Mouse (Mus musculus) hindbrain, embryonic 13.5 days (tissue): ENCODE results near the gene Olfr780. TPM values are rescaled to one million over a fixed set of nuclear protein-coding genes. Genes with fewer than 3 reads are reported as not detected.
"Not testable (repeated sequence)": the region's sequence is repeated elsewhere in the genome, so short reads cannot be mapped to it uniquely, and the experiment has no call there.

Experiments
- ATAC-seq: fragments of 200-750 bp; cut with Nextera tagmentation; 2 replicates; pipeline ENCODE4 v1.8.0; 2017; ENCODE audit warnings: moderate TSS enrichment; ENCODE audit not compliant: low FRiP score
- H3K27ac ChIP-seq: fragments of 300-500 bp; sonication (generic); 2 replicates; pipeline ENCODE4 v1.5.1; 2015; ENCODE audit warnings: inconsistent platforms, mild to moderate bottlenecking, moderate library complexity
- H3K27me3 ChIP-seq: fragments of 300-500 bp; sonication (generic); 2 replicates; pipeline ENCODE4 v1.6.1; 2015; ENCODE audit warnings: mild to moderate bottlenecking, inconsistent platforms
- H3K36me3 ChIP-seq: fragments of 300-500 bp; sonication (generic); 2 replicates; pipeline ENCODE4 v1.6.1; 2015; ENCODE audit warnings: mild to moderate bottlenecking, inconsistent platforms
- H3K4me1 ChIP-seq: fragments of 300-500 bp; sonication (generic); replicated peaks from 2 replicates; pipeline ENCODE4 v1.6.1; 2015; ENCODE audit warnings: inconsistent platforms
- H3K4me2 ChIP-seq: fragments of 300-500 bp; sonication (generic); 2 replicates; pipeline ENCODE4 v1.6.1; 2015; ENCODE audit warnings: inconsistent platforms, mild to moderate bottlenecking, moderate library complexity
- H3K4me3 ChIP-seq: fragments of 300-500 bp; sonication (generic); 2 replicates; pipeline ENCODE4 v1.5.1; 2015; ENCODE audit warnings: mild to moderate bottlenecking, inconsistent platforms
- H3K9ac ChIP-seq: fragments of 300-500 bp; sonication (generic); 2 replicates; pipeline ENCODE4 v1.6.1; 2015; ENCODE audit warnings: mild to moderate bottlenecking, inconsistent platforms
- H3K9me3 ChIP-seq: fragments of 300-500 bp; sonication (generic); 2 replicates; pipeline ENCODE4 v1.6.1; 2016; ENCODE audit warnings: inconsistent platforms
- WGBS: fragments of 180-500 bp; shearing (Covaris S2); methylation state at CpG from one replicate; pipeline ENCODE4 v1.1.7; 2015; 5-methylcytosine and 5-hydroxymethylcytosine counted together
- polyA plus RNA-seq: library from polyadenylated mRNA; unstranded; fragments of >200 nt; fragmentation: Nextera tagmentation; extraction: Ambion mirVana; gene quantifications from 2 replicates; pipeline ENCODE4 v1.2.1, GENCODE M21; 2015

Gene Olfr780
- polyA plus RNA-seq: not detected in 2 replicates

DNA sequence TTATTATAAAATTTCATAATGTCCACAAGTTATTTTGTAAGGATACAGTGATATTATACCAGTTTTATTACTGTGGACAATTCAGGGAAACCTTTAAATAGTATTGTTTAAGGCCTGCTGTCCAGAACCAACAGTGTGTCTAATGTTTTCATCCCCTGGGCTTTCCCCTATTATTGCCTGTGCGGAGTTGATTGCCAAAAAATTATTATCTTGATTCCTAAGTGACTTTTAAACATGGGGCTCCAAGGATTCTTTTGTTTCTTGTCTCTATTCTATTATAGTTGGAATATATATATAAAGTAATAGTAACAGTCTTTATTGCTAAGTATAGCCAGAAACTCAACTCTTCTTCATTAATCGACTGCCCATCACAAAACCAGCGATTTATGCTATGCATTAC lies at the start of gene Olfr780:
Gene Olfr780 (plus strand): TSS at position 301 of the 400 bp plus-strand sequence.
- Histone ChIP-seq H3K9me3 (no peaks in the 10 kb centered on the region), H3K4me2 (no peak within 1 kb of the TSS), H3K4me3 (no peak within 1 kb of the TSS), H3K27ac (no peak within 1 kb of the TSS), H3K4me1 (no peaks in the 10 kb centered on the region), H3K9ac (no peak within 1 kb of the TSS), H3K27me3 (no peaks in the 10 kb centered on the region), H3K36me3 (no peaks in the 10 kb centered on the region)
- no peak for ATAC-seq
- 88% methylated on average over 3 of the region's 3 CpGs for WGBS

DNA sequence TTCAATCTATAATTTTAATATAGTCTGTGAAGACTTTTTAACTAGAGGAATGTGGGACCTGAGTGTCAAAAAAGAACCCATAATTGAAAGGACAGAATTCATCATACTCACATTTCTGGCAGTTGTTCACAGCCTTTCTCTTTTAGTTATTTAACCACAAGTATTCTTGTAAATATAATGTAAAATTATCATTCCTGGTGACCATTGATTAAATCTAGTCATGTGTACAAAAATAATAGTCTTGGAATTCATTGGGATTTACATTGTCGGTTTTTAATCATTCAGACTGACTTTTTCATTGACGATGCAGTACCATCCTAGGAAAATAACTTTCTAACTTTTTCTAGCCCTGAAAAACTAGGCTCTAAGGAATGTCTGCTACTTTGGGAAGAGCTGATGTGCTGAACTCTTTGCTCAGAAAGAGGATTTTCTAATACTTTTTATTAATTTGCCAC lies 46.8 kb upstream of the Olfr780 start, which contains the start of gene Olfr777:
Gene Olfr777 (minus strand): TSS at position 405 of the 455 bp plus-strand sequence.
- ATAC-seq: no peak
- H3K27ac ChIP-seq: no peak within 1 kb of the TSS
- no peaks in the 10 kb centered on the region for H3K36me3 ChIP-seq
- H3K4me2 ChIP-seq: no peak within 1 kb of the TSS
- H3K4me3 ChIP-seq: no peak within 1 kb of the TSS
- no peaks in the 10 kb centered on the region for H3K4me1 ChIP-seq
- no peak within 1 kb of the TSS for H3K9ac ChIP-seq
- no peaks in the 10 kb centered on the region for H3K9me3 ChIP-seq
- WGBS: 95% methylated on average over 2 of the region's 2 CpGs
- no peaks in the 10 kb centered on the region for H3K27me3 ChIP-seq

DNA sequence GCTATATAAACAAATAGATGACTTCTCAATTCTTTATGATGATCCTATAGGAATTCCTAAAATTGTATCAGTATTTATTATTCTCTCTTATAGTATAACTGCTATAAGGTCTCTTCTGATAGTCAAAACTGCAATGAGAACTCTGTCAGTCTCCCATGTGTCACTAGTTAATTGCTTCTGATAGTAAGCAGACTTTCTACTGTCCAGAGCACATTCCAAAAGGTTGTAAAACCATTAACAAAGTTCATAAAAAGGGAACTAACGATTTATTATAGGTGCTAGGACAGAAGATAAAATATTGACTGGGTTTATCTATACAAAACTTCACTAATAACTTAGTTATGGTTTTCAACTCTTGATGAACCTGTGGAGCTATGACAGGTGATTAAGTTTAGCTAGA lies 4.9 kb upstream of the Olfr780 start:
- not testable (repeated sequence) for H3K36me3 ChIP-seq, H3K4me1 ChIP-seq, H3K4me2 ChIP-seq, H3K9me3 ChIP-seq, H3K4me3 ChIP-seq, H3K9ac ChIP-seq, H3K27ac ChIP-seq, ATAC-seq, H3K27me3 ChIP-seq
- WGBS: 61% methylated on average over 1 of the region's 1 CpGs

DNA sequence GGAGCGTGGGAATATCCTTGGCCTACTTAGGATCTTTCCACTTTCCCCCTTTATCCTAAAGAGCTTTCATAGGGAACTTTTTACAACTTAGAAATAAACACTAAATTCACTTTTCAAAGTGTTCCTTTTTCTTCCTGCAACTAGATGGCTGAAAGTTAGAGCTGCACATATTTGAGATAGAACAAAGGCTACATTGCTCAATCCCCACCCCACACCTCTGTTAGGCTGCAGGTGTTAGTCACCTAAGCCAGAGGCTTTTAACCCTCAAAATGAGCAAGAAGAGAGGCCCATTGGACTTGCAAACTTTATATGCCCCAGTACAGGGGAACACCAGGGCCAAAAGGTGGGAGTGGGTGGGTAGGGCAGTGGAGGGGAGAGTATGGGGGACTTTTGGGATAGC lies 4.4 kb upstream of the Olfr780 start:
- not testable (repeated sequence) for H3K4me2 ChIP-seq
- WGBS: no CpG with 5 or more reads among the region's 1 CpGs

DNA sequence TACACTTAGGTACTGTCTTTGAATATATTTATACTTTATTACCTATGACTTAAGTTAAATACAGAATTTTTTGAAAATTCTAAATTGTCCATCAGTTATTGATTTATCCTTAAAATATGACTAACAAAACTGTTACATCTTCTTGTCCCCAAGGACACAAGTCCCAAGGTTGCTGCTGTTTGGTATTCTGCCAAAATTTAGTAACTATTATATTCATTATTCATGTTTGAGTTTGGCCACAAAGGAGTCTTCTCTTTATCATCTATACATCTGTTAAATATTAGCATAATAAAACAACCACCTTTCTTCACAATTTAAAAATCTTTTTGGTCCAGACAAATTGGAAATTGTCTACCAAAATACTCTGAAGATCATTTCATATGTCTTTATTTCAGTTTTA lies 10.6 kb downstream of the Olfr780 start, which contains the start of gene Olfr781:
Gene Olfr781 (plus strand): TSS at position 301 of the 400 bp plus-strand sequence.
- no peak within 1 kb of the TSS for H3K9ac ChIP-seq
- H3K4me2 ChIP-seq: no peak within 1 kb of the TSS
- no peaks in the 10 kb centered on the region for H3K4me1 ChIP-seq
- ATAC-seq: no peak
- H3K27me3 ChIP-seq: no peaks in the 10 kb centered on the region
- H3K27ac ChIP-seq: no peak within 1 kb of the TSS
- no peaks in the 10 kb centered on the region for H3K36me3 ChIP-seq
- 0 out of 2 replicates have a peak, but pooled peaks cover 3% of the 10 kb centered on the region for H3K9me3 ChIP-seq
- no peak within 1 kb of the TSS for H3K4me3 ChIP-seq

More for the DNA sequence above, 4.4 kb upstream of the Olfr780 start:
- H3K27ac ChIP-seq, H3K4me1 ChIP-seq, H3K9ac ChIP-seq, H3K4me3 ChIP-seq, H3K27me3 ChIP-seq, H3K36me3 ChIP-seq, ATAC-seq, H3K9me3 ChIP-seq: not testable (repeated sequence)

DNA sequence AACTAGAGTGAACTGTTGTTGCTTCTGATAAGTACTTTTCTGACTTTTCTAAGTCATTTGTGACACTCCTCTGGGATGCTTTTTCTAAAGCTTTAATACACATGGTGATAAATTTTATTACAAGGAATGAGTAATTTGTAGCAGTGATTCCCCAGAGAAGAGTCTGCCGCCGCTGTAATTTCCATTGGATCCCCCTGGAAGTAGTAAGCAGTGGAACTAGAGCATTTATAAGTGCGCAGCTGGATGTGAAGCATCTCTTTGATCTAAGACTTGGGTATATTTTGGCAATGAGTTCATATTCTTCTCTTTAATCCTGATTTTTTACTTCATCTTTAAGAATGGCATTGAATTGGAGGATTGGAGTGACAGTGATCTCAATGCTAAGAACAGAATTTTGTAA lies 30.6 kb downstream of the Olfr780 start, which contains the start of gene Olfr782:
Gene Olfr782 (plus strand): TSS at position 301 of the 400 bp plus-strand sequence.
- Histone ChIP-seq H3K36me3 (no peaks in the 10 kb centered on the region), H3K4me3 (no peak within 1 kb of the TSS), H3K9ac (no peak within 1 kb of the TSS), H3K9me3 (no peaks in the 10 kb centered on the region), H3K27me3 (no peaks in the 10 kb centered on the region), H3K27ac (no peak within 1 kb of the TSS), H3K4me1 (no peaks in the 10 kb centered on the region), H3K4me2 (no peak within 1 kb of the TSS)
- no peak for ATAC-seq
- 91% methylated on average over 3 of the region's 3 CpGs for WGBS

DNA sequence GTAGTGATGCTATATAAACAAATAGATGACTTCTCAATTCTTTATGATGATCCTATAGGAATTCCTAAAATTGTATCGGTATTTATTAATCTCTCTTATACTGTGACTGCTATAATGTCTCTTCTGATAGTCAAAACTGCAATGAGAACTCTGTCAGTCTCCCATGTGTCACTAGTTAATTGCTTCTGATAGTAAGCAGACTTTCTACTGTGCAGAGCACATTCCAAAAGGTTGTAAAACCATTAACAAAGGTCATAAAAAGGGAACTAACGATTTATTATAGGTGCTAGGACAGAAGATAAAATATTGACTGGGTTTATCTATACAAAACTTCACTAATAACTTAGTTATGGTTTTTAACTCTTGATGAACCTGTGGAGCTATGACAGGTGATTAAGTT lies 34.6 kb downstream of the Olfr780 start:
- not testable (repeated sequence) for H3K9ac ChIP-seq, H3K27me3 ChIP-seq, ATAC-seq, H3K27ac ChIP-seq, H3K4me3 ChIP-seq, H3K9me3 ChIP-seq, H3K4me1 ChIP-seq, H3K36me3 ChIP-seq, H3K4me2 ChIP-seq
- 79% methylated on average over 2 of the region's 2 CpGs for WGBS

DNA sequence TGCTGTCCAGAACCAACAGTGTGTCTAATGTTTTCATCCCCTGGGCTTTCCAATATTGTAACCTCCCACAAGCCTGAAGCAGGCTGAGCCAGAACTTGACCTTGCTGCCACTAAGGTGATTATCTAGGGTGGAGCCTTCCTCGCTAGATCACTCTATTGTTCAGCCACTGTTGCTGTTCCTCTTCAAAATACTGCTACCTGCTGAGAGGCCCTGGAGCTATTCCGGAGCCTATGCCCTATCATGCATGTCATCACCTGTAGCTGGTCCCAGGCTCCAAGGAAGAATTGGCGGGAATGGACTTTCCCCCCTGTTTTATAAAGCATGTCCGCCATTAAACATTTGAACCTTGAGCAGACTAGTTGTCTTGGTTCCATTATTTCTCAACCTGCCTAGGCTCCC lies 38.6 kb downstream of the Olfr780 start:
- not testable (repeated sequence) for H3K4me2 ChIP-seq, H3K27me3 ChIP-seq, H3K27ac ChIP-seq, H3K4me3 ChIP-seq, H3K9me3 ChIP-seq, H3K9ac ChIP-seq, H3K36me3 ChIP-seq, ATAC-seq, H3K4me1 ChIP-seq
- 88% methylated on average over 4 of the region's 4 CpGs for WGBS

DNA sequence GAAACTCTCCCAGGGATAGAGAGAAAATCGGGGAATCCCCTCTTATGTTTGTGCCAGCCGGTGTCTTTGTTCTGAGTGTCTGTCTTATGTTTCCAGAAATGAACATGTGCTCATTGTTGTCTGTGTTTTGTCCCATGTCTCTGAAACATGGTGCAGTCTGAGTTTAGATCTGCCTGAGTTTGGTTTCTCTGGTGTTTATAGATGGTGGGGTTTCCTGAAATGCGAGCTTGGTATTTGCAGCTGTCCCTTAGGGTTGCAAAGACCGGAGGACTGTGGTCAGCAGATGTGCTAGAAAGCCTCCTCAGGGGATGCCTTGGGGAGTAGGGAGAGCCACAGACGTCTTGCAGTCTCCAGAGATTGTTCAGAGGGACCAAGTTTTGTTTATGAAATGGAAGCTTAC lies 39.4 kb downstream of the Olfr780 start:
- Histone ChIP-seq H3K27ac (no peak overlapping the region), H3K36me3 (no peaks in the 10 kb centered on the region), H3K27me3 (no peaks in the 10 kb centered on the region), H3K4me1 (no peaks in the 10 kb centered on the region), H3K4me3 (no peak overlapping the region), H3K9me3 (peaks cover 3% of the 10 kb centered on the region; the same call in 1 of the 2 replicates), H3K4me2 (no peak overlapping the region), H3K9ac (no peak overlapping the region)
- WGBS: 78% methylated on average over 5 of the region's 5 CpGs
- ATAC-seq: no peak

Other genes starting within 250 kb of the Olfr780 start
- not detected in 2 replicates for gene Olfr766-ps1, start 249.1 kb upstream of the Olfr780 start, polyA plus RNA-seq
- gene Olfr767, start 235.2 kb upstream of the Olfr780 start, polyA plus RNA-seq: not detected in 2 replicates
- gene Olfr768, start 218.7 kb upstream of the Olfr780 start, polyA plus RNA-seq: not detected in 2 replicates
- not detected in 2 replicates for gene Olfr769, start 200.3 kb upstream of the Olfr780 start, polyA plus RNA-seq
- not detected in 2 replicates for gene Olfr770, start 179.1 kb upstream of the Olfr780 start, polyA plus RNA-seq
- not detected in 2 replicates for gene Olfr771, start 153.4 kb upstream of the Olfr780 start, polyA plus RNA-seq
- gene Olfr772, start 140.2 kb upstream of the Olfr780 start, polyA plus RNA-seq: not detected in 2 replicates
- not detected in 2 replicates for gene Olfr773, start 130.7 kb upstream of the Olfr780 start, polyA plus RNA-seq
- not detected in 2 replicates for gene Olfr774, start 81.9 kb upstream of the Olfr780 start, polyA plus RNA-seq
- not detected in 2 replicates for gene Olfr775, start 69.7 kb upstream of the Olfr780 start, polyA plus RNA-seq
- not detected in 2 replicates for gene Olfr776, start 59.0 kb upstream of the Olfr780 start, polyA plus RNA-seq
- not detected in 2 replicates for gene Olfr777, start 46.6 kb upstream of the Olfr780 start, polyA plus RNA-seq
- not detected in 2 replicates for gene Olfr781, start 10.7 kb downstream of the Olfr780 start, polyA plus RNA-seq
- not detected in 2 replicates for gene Olfr782, start 30.7 kb downstream of the Olfr780 start, polyA plus RNA-seq
- gene Olfr784, start 66.0 kb downstream of the Olfr780 start, polyA plus RNA-seq: 0.08 TPM in 1 of 2 replicates, not detected in the other
- not detected in 2 replicates for gene Olfr785, start 87.3 kb downstream of the Olfr780 start, polyA plus RNA-seq
- not detected in 2 replicates for gene Olfr786, start 109.2 kb downstream of the Olfr780 start, polyA plus RNA-seq
- not detected in 2 replicates for gene Olfr787, start 143.7 kb downstream of the Olfr780 start, polyA plus RNA-seq
- gene Olfr788, start 152.9 kb downstream of the Olfr780 start, polyA plus RNA-seq: not detected in 2 replicates
- not detected in 2 replicates for gene Olfr789, start 166.6 kb downstream of the Olfr780 start, polyA plus RNA-seq
- not detected in 2 replicates for gene Olfr790, start 180.4 kb downstream of the Olfr780 start, polyA plus RNA-seq
- gene Olfr791, start 203.7 kb downstream of the Olfr780 start, polyA plus RNA-seq: not detected in 2 replicates
- not detected in 2 replicates for gene Olfr792, start 221.0 kb downstream of the Olfr780 start, polyA plus RNA-seq
- gene Olfr794, start 249.5 kb downstream of the Olfr780 start, polyA plus RNA-seq: not detected in 2 replicates